Mouse (Mus musculus): ENCODE measurements at regions not wholly inside any gene's neighbourhood (a gene's known extent, or its start where the extent isn't known, plus 50 kb on each side); places are given as distances from the start of the nearest gene placed in this dataset.
"Not testable (repeated sequence)": the region's sequence is repeated elsewhere in the genome, so short reads cannot be mapped to it uniquely, and the experiment has no call there.

DNA sequence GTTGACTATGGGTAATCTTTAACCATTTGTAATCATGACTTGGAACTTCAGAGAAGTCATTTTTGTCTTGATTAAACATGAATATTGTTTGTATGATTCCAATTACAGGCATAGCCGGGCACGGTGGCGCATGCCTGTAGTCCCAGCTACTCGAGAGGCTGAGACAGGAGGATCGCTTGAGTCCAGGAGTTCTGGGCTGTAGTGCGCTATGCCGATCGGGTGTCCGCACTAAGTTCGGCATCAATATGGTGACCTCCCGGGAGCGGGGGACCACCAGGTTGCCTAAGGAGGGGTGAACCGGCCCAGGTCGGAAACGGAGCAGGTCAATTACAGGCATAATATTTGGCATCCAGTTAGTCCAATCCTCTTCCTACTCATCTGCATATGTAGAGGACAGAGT lies 1275.8 kb downstream of the Rpia start:
- ATAC-seq (replicated peaks; ENCODE audit: low FRiP score, poor library complexity, severe bottlenecking), result peak; percentile 75

DNA sequence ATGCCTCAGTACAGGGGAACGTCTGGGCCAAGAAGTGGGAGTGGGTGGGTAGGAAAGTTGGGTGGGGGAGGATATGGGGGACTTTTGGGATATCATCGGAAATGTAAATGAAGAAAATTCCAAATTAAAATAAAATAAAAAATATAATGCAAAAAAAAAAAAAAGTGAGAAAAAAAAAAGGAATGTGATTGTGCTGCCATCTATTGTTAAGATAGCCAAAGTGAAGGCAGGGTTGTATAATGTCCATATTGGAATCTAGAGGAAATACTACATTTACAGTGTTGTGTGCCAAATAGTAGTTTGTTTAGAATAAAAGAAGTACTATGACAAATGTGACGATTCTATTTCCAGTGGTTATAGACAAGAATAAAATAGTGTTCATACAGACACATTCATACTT lies 1284.0 kb downstream of the Rpia start:
- no peak for ATAC-seq (replicated peaks; ENCODE audit: low FRiP score, poor library complexity, severe bottlenecking)

DNA sequence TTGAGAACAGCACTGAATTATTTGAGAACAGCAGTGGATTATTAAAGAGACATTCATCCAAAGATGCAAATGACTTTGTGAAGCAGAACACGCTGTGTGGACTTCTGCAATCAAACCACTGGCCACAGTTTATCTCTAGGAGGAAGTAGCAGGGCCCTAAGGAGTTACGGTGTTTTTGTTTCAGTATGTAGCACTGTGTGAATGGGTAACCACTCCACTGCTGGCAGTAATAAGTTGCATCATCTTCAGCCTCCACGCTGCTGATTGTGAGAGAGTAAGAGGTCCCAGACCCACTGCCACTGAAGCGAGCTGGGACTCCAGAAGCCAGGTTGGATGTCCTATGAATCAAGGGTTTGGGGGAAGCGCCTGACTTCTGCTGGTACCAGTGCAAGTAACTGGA lies 1292.0 kb downstream of the Rpia start:
- ATAC-seq (replicated peaks; ENCODE audit: low FRiP score, poor library complexity, severe bottlenecking), result not testable (repeated sequence)
